Mouse (Mus musculus) heart, adult 11 months (tissue): ENCODE measurements at regions not wholly inside any gene's neighbourhood (a gene's known extent, or its start where the extent isn't known, plus 50 kb on each side); places are given as distances from the start of the nearest gene placed in this dataset.
A peak's percentile ranks its signal among the peaks of the same experiment; 100 is the strongest.

Experiments
- DNase-seq: peaks from one replicate; pipeline ENCODE4 v3.0.0; 2022

GRCm38 (mm10) chr3:68758609-68759008 is 68.2 kb downstream of the Il12a start:
- DNase-seq = no peak

DNA sequence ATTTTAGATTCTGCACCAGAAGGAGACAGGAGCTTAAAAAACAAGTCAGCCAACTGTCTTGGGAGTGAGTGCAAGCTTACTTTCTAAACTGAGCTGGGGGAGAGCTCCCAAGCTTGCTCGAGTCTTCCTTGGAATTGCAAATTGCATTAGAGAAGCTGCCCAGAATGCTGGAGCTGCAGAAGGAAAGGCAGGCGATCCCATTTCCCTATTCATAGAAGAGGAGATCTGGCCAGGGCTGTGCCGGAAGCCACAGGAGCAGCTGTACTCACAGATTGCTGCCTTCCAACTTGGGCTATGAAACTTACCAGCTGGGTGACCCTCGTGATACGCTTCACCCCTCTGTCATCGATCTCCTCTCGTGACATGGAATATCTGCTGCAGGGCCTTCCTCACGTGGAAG is 68.9 kb downstream of the Il12a start:
- peak; percentile 98 for DNase-seq

GRCm38 (mm10) chr3:68760806-68761205 is 70.4 kb downstream of the Il12a start:
- no peak for DNase-seq

- no peak for DNase-seq
Observed at GRCm38 (mm10) chr3:68761242-68761625, 70.8 kb downstream of the Il12a start.

GRCm38 (mm10) chr3:68761626-68762331 is 71.3 kb downstream of the Il12a start:
- DNase-seq = peak; percentile 97

- DNase-seq = no peak
Observed at GRCm38 (mm10) chr3:68762988-68763387, 72.5 kb downstream of the Il12a start.

DNA sequence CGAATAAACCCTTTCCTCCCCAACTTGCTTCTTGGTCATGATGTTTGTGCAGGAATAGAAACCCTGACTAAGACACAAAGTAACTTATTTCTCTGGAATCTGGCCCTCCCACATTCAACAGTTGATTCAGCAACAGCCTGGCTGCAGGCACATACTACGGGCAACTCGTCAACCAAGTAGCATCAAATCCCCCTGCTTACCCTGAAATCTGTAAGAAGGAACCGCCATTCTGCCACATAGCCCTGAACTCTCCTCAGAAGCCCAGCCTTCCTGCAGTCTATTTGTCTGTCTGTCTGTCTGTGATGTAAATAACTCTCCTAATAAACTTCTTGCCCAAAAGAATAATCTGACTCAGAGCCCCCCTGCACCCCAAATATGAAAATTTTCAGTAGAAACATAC is 73.9 kb downstream of the Il12a start:
- DNase-seq = no peak

DNA sequence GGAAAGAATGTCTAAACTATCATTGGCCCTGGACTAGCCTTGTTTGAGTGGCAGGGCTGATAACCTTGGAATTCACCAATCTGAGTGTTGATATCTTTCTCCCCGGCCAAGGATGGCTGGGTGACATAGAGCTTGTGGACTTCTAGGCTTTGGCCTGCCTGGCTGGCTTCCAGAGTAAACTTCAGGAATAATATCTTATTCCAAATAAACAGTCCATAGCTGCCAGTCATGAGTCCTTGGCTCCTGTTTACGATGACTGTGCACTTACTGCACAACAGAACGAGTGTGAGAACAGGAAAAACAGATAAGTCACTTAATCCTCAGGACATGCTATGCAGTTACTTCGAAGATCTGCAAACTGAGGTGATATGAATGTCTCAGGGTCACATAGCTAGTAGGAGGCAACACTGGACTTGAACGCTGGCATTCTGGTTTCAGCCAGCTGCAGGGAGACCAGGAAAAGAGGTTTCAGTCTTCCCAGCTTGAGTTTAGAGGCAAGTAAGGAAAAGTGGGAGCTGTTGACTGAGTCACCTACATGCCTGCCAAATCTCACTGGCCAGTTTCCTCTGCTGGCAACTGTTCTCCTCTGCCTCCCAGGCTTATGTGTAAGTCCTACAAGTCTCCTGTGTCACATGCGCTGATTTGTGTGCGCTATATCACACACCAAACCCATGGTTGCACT is 74.6 kb downstream of the Il12a start:
- peak; percentile 98 for DNase-seq

DNA sequence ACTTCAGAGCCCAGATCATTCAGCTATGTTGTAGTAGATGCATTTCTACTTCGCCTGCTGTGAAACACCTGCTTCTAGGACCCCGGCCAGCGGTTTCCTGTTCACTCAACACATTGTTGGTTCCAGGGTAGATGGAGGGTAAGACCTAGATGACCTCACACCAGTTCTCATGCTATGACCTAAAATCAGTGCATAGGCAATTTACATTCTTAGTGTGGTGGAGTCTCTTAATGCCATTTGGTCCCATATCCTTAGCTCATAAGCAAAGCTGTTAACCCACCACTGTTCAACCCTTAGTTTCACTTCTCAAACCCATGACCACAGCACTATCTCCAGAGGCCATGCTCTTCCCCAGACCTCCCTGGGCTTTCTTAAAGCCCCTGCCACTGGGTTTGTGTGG is 81.1 kb downstream of the Il12a start:
- no peak for DNase-seq

DNA sequence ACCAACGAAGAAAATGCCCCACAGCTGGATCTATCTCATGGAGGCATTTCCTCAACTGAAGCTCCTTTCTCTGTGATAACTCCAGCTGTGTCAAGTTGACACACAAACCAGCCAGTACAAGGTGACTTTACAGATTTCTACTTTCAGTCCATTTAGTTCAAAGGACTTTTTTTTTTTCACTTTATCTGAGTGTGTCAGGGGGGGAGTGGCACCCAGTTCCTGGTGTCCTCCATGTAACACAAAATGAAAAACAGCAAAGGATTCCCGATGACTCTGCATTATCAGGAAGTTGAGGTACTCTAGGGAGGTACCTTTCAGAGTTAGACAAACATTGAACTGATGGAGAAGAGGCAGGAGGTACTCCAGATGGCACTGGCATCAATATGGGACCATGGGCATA is 87.4 kb downstream of the Il12a start:
- DNase-seq = no peak

GRCm38 (mm10) chr3:68778354-68779040 is 88.1 kb downstream of the Il12a start:
- no peak for DNase-seq

GRCm38 (mm10) chr3:68780843-68781242 is 88.5 kb upstream of the 1110032F04Rik start:
- DNase-seq = peak; percentile 88

GRCm38 (mm10) chr3:68781466-68781865 is 87.9 kb upstream of the 1110032F04Rik start:
- DNase-seq = peak; percentile 61

DNA sequence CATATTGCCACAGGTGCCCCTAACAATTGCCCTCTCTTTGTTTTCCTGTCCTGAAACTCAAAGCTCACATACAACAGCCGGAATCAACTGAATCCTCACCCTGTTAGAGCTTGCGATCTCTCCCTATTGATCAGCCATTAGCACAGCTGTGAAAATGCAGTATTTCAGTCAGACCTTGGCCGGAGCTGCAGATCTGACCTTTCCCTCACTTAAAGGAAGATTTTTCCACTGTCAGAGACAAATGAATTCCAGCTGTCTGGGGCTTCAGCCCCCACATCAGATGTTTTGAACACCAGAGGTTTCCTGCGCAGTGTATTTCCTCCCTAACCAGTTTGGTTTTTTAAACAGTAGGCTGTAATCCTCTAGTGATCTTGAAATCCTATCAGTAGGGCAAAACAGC is 87.0 kb upstream of the 1110032F04Rik start:
- peak; percentile 57 for DNase-seq

DNA sequence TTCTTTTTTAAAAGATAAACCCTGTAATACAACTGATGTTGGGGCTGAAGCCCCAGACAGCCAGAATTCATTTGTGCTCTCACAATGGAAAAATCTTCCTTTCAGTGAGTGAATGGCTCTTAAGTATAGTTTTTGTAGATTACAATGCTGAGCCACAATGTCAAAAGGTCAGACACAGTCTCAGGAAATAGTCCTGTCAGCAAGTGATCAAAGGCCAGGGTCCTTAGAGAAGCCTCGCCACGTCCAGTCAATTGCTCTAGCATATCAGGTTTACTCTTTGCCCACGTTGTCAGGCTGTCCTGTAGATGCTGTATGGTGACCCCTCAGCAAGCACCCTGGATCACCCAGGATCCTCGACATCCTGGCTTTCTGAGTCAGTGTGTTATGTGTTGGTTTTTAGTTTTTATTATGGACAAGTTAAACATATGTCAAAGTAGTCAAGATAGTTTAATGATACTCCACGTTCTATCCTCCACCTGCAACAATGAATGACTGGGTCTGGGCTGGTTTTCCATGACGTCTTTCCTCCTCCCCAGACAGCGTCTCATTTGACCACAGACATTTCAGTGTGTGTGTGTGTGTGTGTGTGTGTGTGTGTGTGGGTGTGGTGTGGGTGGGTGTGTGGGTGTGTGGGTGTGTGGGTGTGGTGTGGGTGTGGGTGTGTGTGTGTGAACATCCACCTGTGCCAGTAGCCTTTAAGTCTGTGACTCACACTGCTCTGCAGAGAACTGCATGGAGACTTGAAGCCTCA is 85.5 kb upstream of the 1110032F04Rik start:
- peak; percentile 83 for DNase-seq

- DNase-seq = no peak
Observed at GRCm38 (mm10) chr3:68786771-68787170, 82.6 kb upstream of the 1110032F04Rik start.

DNA sequence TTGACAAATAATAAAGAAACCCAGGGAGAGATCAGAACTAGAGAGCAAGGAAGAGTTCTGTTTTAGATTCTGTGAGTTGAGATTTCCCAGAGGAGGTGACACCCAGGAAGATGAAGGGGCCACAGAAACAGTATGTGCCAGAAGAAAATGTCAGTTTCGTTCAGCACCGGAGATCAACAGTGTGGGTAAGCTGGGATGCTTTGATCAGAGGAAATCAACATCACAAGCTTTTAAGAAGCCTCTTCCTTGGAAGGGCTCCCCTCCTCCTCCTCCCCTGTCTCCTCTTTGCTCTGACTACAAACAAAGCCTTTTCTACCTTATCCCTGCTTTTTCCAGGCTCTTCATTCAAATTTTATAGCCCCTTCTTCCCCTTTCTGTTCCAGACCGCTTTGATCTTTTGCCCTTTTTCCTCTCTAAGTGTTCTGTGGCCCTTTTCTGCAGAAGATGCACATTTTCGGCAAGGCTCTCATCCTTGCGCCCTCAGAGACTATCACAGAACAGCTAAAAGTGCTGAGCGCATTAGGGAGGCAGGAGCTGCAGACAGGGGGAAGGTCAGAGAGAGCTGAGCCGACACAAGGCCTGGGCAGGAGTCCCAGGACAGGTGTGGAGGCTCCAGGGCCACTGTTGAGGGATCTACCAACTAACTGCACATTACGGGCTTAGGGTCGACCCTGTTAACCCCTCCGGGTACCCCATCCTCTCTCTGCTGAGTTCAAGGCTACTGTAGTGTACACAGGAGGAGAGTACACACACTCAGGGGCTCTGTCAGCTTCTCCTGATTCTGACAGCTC is 81.8 kb upstream of the 1110032F04Rik start:
- peak; percentile 77 for DNase-seq

DNA sequence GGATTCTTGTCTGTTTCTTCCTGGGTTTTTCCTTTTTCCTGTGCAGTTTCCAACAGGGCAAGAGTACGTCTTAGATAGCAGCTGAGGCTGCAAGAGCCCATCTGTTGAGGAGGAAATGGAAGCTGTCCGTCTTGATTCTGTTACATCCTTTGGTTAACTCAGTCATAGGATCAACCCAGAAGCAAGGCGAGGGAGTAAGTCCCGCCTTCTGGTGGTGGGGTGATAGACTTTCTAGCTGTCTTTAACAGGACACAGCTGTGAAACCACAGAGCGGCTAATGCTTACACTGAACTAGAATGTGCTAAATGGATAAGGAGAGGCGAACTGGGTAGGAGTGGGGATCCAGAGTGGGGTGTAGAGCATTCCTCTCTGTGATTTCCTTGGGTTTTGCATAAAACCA is 79.9 kb upstream of the 1110032F04Rik start:
- peak; percentile 92 for DNase-seq

GRCm38 (mm10) chr3:68790466-68790865 is 78.9 kb upstream of the 1110032F04Rik start:
- DNase-seq = no peak

GRCm38 (mm10) chr3:68792883-68793282 is 76.5 kb upstream of the 1110032F04Rik start:
- DNase-seq = no peak

DNA sequence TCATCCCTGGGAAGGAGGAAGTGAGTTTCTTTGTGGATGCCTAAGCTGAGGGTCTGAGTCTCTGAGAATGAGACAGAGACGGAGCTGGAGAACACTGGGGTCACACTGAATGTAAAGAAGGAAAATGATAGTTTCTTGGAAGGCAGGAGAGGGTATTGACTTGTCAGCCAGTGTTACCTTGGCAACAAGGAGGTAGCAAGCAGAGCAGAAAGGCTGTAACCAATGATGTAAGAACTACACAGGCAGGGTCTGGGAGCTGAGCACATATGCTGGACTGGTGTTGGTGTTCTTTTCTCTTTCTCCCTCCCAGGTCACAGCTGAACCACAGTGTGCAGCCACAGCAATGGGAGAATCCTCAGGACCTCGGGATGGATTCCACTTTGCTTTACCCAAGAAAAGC is 75.5 kb upstream of the 1110032F04Rik start:
- no peak for DNase-seq

GRCm38 (mm10) chr3:68794380-68795014 is 74.9 kb upstream of the 1110032F04Rik start:
- DNase-seq = no peak
